Mouse (Mus musculus) layer of hippocampus, postnatal 10 days (tissue): ENCODE data around the gene Sypl. TPM values are rescaled to one million over a fixed set of nuclear protein-coding genes. Genes with fewer than 3 reads are reported as not detected.

Experiments used
- DNase-seq, 2 experiments: peaks; one replicate each; pipeline ENCODE4 v3.0.0; 2021; ENCODE audit warnings: low spot score in 2 of 2
- total RNA-seq, 2 experiments: library from RNA; stranded (reverse); gene quantifications; 2 replicates each; pipeline ENCODE4 v1.2.3; 2021

Sypl gene
- total RNA-seq, 2 experiments from 2014 or later, result 35.6 to 35.7 TPM

- DNase-seq, result no peak
Observed at GRCm38 (mm10) chr12:33000402-33000801, 46.7 kb downstream of the Sypl start.

GRCm38 (mm10) chr12:33003339-33003965, 49.8 kb downstream of the Sypl start:
- no peak for DNase-seq

GRCm38 (mm10) chr12:33005858-33006257, 52.2 kb downstream of the Sypl start:
- DNase-seq, result no peak

- no peak for DNase-seq
Observed at GRCm38 (mm10) chr12:33007176-33007575, 53.5 kb downstream of the Sypl start.

GRCm38 (mm10) chr12:33008305-33009110, 54.8 kb downstream of the Sypl start:
- no peak for DNase-seq

GRCm38 (mm10) chr12:33009206-33009966, 55.7 kb downstream of the Sypl start:
- DNase-seq, result no peak

GRCm38 (mm10) chr12:33010026-33010425, 56.3 kb downstream of the Sypl start:
- peak in 1 of 2 experiments; percentile 58 for DNase-seq

GRCm38 (mm10) chr12:33014050-33014796, 60.5 kb downstream of the Sypl start:
- DNase-seq, result no peak

- no peak for DNase-seq
Observed at GRCm38 (mm10) chr12:33015103-33015502, 61.4 kb downstream of the Sypl start.

GRCm38 (mm10) chr12:33016824-33017705, 63.4 kb downstream of the Sypl start:
- DNase-seq, result no peak

- DNase-seq, result no peak
Observed at GRCm38 (mm10) chr12:33018601-33019000, 64.9 kb downstream of the Sypl start.

- no peak for DNase-seq
Observed at GRCm38 (mm10) chr12:33020011-33020410, 66.3 kb downstream of the Sypl start.

GRCm38 (mm10) chr12:33021140-33021539, 67.4 kb downstream of the Sypl start:
- DNase-seq, result no peak

GRCm38 (mm10) chr12:33021751-33022150, 68.1 kb downstream of the Sypl start:
- DNase-seq, result no peak

- no peak for DNase-seq
Observed at GRCm38 (mm10) chr12:33024524-33024923, 70.8 kb downstream of the Sypl start.

- DNase-seq, result peak; percentile 85
Observed at GRCm38 (mm10) chr12:33027093-33027492, 73.4 kb downstream of the Sypl start.

- DNase-seq, result no peak
Observed at GRCm38 (mm10) chr12:33028109-33028691, 74.5 kb downstream of the Sypl start.

GRCm38 (mm10) chr12:33028708-33029107, 75.0 kb downstream of the Sypl start:
- no peak for DNase-seq
